Mouse (Mus musculus) heart, adult 2 months (tissue): ENCODE data around the gene Ticrr. TPM values are rescaled to one million over a fixed set of nuclear protein-coding genes. Genes with fewer than 3 reads are reported as not detected.

Experiments
- DNase-seq, 2 experiments: peaks; one replicate each; pipeline ENCODE4 v3.0.0; 2021
- H3K27ac ChIP-seq: fragments of 200-600 bp; 2 replicates; pipeline ENCODE4 v1.8.1; 2022
- H3K27me3 ChIP-seq: fragments of 200-500 bp; 2 replicates; pipeline ENCODE4 v1.6.1; 2012; ENCODE audit warnings: mild to moderate bottlenecking, low read length, inconsistent platforms, mixed read lengths; ENCODE audit not compliant: control insufficient read depth, insufficient read depth
- H3K36me3 ChIP-seq: fragments of 200-500 bp; 2 replicates; pipeline ENCODE4 v1.6.1; 2012; ENCODE audit warnings: low read length, inconsistent platforms; ENCODE audit not compliant: control insufficient read depth, insufficient read depth
- H3K4me1 ChIP-seq: fragments of 200-500 bp; 2 replicates; pipeline ENCODE4 v1.6.1; 2011; ENCODE audit warnings: low read length; ENCODE audit not compliant: control insufficient read depth, insufficient read depth
- H3K4me3 ChIP-seq: fragments of 200-600 bp; 2 replicates; pipeline ENCODE4 v1.8.1; 2022
- H3K79me2 ChIP-seq: fragments of 200-500 bp; replicated peaks from 2 replicates; pipeline ENCODE4 v1.6.1; 2012; ENCODE audit warnings: mild to moderate bottlenecking, inconsistent platforms, low read length, moderate library complexity, mixed read lengths; ENCODE audit not compliant: control insufficient read depth, insufficient read depth
- H3K9ac ChIP-seq: fragments of 200-500 bp; 2 replicates; pipeline ENCODE4 v1.6.1; 2012; ENCODE audit warnings: low read depth, mild to moderate bottlenecking, control low read depth, inconsistent platforms, low read length, mixed read lengths
- CTCF ChIP-seq: fragments of 200-600 bp; IDR thresholded peaks from 2 replicates; pipeline ENCODE4 v1.8.1; 2022; ENCODE audit warnings: antibody characterized with exemption, mild to moderate bottlenecking, moderate library complexity
- EP300 ChIP-seq: fragments of 200-500 bp; IDR thresholded peaks from 2 replicates; pipeline ENCODE4 v1.6.1; 2011; ENCODE audit warnings: low read depth, low read length, control low read depth; ENCODE audit not compliant: insufficient read depth
- POLR2A ChIP-seq: fragments of 200-500 bp; IDR thresholded peaks from 2 replicates; pipeline ENCODE4 v1.6.1; 2011; ENCODE audit warnings: mild to moderate bottlenecking, low read depth, low read length, control low read depth; ENCODE audit not compliant: insufficient read depth
- WGBS: fragments of 180-500 bp; shearing (Covaris S2); methylation state at CpG from one replicate; pipeline ENCODE4 v1.1.7; 2018; 5-methylcytosine and 5-hydroxymethylcytosine counted together
- intact Hi-C: fragments of 180-260 bp; cut with DNase I; formaldehyde crosslinking; loops from one replicate; pipeline ENCODE4 v1.15.1; 2025
- polyA plus RNA-seq: library from polyadenylated mRNA; depleted of rRNA; stranded (reverse); fragments of >200 nt; gene quantifications from 2 replicates; pipeline ENCODE4 v1.2.3, GENCODE M21; 2012
- total RNA-seq, 2 experiments: library from RNA; stranded (reverse); gene quantifications; 2 replicates each; pipeline ENCODE4 v1.2.3; 2021

Gene Ticrr
- total and polyA plus RNA-seq, 3 experiments = 0.03 to 0.09 TPM; not detected in 1

DNA sequence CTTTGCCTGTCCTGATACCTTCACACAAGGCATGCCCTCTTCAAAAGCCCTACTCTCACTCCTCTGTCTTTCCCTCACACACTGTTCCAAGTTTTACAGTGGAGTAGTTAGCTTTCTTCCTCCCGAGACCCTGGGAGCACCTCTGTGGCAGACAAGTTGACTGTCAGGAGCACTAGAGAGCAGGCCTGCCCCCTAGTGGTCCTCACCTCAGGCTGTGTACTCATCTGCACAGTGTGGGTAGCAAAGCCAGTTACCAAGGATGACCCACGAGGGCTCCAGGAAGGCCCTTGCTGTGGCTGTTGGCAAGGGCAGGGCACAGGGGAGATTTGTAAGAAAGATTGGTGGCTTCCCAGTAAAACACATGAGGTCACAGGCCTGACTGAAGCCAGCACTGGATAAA lies 67.1 kb downstream of the Ticrr start:
- no peaks in the 10 kb centered on the region for H3K36me3 ChIP-seq
- no peaks in the 10 kb centered on the region for H3K4me1 ChIP-seq
- no peaks in the 10 kb centered on the region for H3K79me2 ChIP-seq
- TF ChIP-seq POLR2A (no peak), EP300 (no peak), CTCF (peak; percentile 81)
- no peaks in the 10 kb centered on the region; the same call in 1 of the 2 replicates for H3K27me3 ChIP-seq
- intact Hi-C loops = loop anchor here (5.0 kb wide), 1 partner anchor 65 kb away; the partner anchor contains the start of gene Ticrr
- DNase-seq = peak; percentile 53 to 61
- no peak overlapping the region for H3K4me3 ChIP-seq
- H3K27ac ChIP-seq = no peak overlapping the region
- 12% methylated on average over 2 of the region's 2 CpGs for WGBS
- no peak overlapping the region for H3K9ac ChIP-seq

DNA sequence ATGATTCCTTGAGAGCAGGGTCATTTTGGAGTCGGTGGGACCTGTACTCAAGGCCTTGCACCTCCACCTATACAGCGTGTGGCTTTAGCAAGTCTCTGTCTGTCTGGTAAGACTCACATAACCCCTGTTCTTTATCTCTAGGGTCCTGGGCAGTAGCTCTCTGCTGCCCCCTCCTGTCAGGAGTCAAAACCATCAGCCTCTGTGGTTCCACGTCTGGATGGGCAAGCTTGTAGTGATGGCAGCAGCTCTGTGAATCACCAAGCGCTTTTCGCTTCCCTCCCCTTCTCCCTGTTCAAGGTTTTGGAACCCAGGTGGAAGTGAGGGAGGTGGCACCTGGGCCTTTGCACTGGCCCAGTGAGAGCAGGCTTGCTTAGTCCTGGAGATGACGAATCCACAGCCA lies 68.2 kb downstream of the Ticrr start:
- peak; percentile 58 to 70 for DNase-seq
- Histone ChIP-seq H3K9ac (no peak overlapping the region), H3K27me3 (no peaks in the 10 kb centered on the region; the same call in 1 of the 2 replicates), H3K79me2 (no peaks in the 10 kb centered on the region), H3K36me3 (no peaks in the 10 kb centered on the region), H3K4me3 (no peak overlapping the region), H3K27ac (no peak overlapping the region), H3K4me1 (no peaks in the 10 kb centered on the region)
- 32% methylated on average over 6 of the region's 6 CpGs for WGBS
- intact Hi-C loops = loop anchor here (1.0 to 5.0 kb wide), 3 partner anchors 66 to 232 kb away; partner anchors contain the start of gene Ticrr
- TF ChIP-seq POLR2A (no peak), EP300 (peak; percentile 41; the same call in 1 of the 2 replicates), CTCF (peak; percentile 90)

DNA sequence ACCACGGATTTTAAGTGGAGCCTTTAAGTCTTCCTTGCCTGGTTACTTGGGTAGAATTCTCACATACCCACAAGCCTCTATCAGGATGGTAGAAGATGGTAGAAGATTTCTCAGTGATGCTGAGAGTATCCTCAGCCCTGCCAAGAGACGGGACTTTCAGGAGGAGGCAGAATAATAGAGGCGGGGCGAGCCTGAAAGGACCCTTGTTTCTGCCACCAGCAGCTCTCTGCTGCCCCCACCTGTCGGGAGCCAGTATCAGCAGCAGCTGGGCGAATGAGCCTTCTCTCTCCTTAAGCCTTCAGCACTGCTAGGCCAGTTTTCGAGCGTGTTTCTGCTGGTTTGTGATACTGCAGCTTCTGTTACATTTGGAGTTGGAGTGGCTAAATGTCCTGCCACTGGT lies 69.2 kb downstream of the Ticrr start:
- Histone ChIP-seq H3K27me3 (no peaks in the 10 kb centered on the region), H3K4me3 (no peak overlapping the region), H3K9ac (no peak overlapping the region), H3K36me3 (no peaks in the 10 kb centered on the region), H3K4me1 (no peaks in the 10 kb centered on the region), H3K27ac (no peak overlapping the region), H3K79me2 (no peaks in the 10 kb centered on the region)
- WGBS = 7% methylated on average over 8 of the region's 8 CpGs
- peak; percentile 54 to 79 for DNase-seq
- TF ChIP-seq EP300 (0 out of 2 replicates have a peak, but pooled peaks have one; percentile 15), CTCF (peak; percentile 87), POLR2A (no peak)
- intact Hi-C loops = loop anchor here (5.0 kb wide), 1 partner anchor 67 kb away; the partner anchor contains the start of gene Ticrr

DNA sequence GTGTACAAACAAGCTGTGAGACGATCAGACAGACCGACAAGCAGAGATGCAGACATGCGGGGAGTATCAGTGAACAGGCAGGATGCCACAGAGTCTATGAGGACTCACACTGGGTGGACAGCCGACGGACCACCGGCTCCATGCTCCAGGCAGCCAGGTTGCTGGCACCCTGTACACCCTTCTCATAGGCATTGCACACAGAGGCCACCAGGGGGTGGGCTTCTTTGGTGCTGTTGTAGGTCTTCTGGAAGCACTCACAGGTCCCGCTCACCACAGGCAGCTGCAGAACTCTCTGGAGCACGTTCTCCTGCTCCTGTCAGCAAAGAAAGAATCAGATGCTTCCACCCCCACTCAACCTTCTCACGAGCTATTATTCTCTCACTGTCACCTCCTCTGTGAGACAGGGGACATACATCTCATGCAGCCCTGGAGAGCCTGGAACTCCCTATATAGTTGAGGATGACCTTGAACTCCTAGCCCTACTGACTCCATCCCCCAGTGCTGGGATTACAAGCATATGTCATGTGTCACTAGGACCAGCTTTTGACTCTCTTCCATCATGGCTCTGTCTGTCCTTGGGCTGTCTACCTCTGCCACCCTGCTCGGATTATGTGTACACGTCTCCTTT lies 69.9 kb downstream of the Ticrr start:
- no peak for DNase-seq
- WGBS = 57% methylated on average over 11 of the region's 11 CpGs
- H3K36me3 ChIP-seq = no peaks in the 10 kb centered on the region
- no peak overlapping the region for H3K4me3 ChIP-seq
- H3K27me3 ChIP-seq = no peaks in the 10 kb centered on the region
- H3K9ac ChIP-seq = no peak overlapping the region
- no peaks in the 10 kb centered on the region; the same call in 1 of the 2 replicates for H3K4me1 ChIP-seq
- intact Hi-C loops = loop anchor here (2.0 to 5.0 kb wide), 2 partner anchors 57 to 68 kb away; partner anchors contain the start of gene Ticrr
- H3K27ac ChIP-seq = no peak overlapping the region
- no peaks in the 10 kb centered on the region for H3K79me2 ChIP-seq
- TF ChIP-seq EP300 (no peak), POLR2A (no peak), CTCF (peak; percentile 29)

DNA sequence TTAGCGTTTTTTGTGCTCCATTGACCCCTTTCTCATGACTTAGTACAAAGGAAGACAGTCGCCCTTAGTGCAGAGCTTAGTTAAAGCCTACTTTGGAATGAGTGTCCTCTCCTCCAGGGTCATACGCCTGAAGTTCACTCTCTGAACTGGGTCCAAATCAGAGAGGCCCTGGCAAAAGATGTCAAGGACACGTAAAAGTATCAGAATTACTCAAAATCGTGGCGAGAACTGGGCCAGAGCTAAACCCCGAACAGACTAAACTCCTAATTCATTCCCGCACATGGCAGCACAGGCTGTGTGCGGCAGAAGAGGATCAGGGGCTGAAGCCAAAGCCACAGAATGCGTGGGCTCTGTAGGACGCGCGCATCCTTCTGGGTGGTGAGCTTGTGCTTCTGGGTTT lies 71.4 kb downstream of the Ticrr start:
- DNase-seq = no peak
- Histone ChIP-seq H3K9ac (no peak overlapping the region), H3K4me1 (no peaks in the 10 kb centered on the region; the same call in 1 of the 2 replicates), H3K4me3 (no peak overlapping the region), H3K27ac (no peak overlapping the region), H3K36me3 (no peaks in the 10 kb centered on the region), H3K27me3 (no peaks in the 10 kb centered on the region), H3K79me2 (no peaks in the 10 kb centered on the region)
- no peak for TF ChIP-seq POLR2A
- WGBS = 85% methylated on average over 13 of the region's 13 CpGs
- intact Hi-C loops = loop anchor here (2.0 kb wide), 1 partner anchor 55 kb away; no protein-coding TSS in a partner anchor

DNA sequence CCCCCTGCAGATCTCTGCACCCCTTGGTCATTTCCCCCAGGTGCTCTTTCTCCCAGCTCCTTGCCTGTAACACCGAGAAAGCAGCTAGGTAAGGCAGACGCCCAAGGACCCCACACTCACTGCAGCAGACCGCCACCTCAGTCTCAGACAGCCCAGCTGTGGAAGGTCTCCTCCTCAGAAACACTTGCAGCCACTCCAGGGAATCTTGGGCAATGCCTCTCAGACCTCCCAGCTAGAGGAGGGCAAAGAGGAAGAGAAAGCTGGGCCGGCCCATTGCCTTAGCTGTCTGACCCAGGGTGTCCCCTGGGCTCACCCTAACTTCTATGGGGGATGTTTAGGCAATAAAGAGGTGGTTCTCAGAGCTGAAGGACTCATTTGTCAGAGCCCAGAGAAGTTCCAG lies 72.6 kb downstream of the Ticrr start, which contains the start of gene Plin1:
Plin1 (minus strand) TSS at position 282 of the 400 bp plus-strand sequence.
- no peaks in the 10 kb centered on the region for H3K36me3 ChIP-seq
- intact Hi-C loops = no loop called here
- no peak within 1 kb of the TSS for H3K27ac ChIP-seq
- H3K9ac ChIP-seq = no peak within 1 kb of the TSS
- DNase-seq = no peak
- WGBS = 76% methylated on average over 4 of the region's 4 CpGs
- H3K27me3 ChIP-seq = no peaks in the 10 kb centered on the region
- no peaks in the 10 kb centered on the region; the same call in 1 of the 2 replicates for H3K4me1 ChIP-seq
- TF ChIP-seq EP300 (no peak), CTCF (no peak), POLR2A (no peak)
- no peaks in the 10 kb centered on the region for H3K79me2 ChIP-seq
- H3K4me3 ChIP-seq = no peak within 1 kb of the TSS
